Mouse (Mus musculus): ENCODE results near the gene Fjx1.

Fjx1 gene

DNA sequence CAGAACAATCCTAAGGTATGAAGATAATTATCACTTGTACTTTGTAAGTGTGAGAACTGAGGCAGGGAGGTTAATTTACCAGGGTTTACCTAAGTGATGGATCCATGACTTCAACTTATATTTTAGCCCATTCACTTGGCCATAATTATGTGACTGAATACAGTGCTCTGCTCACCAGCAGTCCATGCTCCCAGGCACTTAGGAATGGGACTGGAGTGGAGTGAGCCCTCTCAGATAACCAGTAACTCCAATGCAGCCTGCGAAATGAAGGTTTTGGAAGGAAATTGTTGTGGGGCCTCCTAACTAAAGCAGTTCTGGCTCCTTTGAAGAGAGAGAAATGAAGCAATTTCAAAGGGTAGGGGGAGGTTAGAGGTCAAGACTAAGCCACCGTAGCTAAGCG is 25.9 kb downstream of the Fjx1 start:
- DNase-seq (ENCODE audit: low spot score), result no peak

DNA sequence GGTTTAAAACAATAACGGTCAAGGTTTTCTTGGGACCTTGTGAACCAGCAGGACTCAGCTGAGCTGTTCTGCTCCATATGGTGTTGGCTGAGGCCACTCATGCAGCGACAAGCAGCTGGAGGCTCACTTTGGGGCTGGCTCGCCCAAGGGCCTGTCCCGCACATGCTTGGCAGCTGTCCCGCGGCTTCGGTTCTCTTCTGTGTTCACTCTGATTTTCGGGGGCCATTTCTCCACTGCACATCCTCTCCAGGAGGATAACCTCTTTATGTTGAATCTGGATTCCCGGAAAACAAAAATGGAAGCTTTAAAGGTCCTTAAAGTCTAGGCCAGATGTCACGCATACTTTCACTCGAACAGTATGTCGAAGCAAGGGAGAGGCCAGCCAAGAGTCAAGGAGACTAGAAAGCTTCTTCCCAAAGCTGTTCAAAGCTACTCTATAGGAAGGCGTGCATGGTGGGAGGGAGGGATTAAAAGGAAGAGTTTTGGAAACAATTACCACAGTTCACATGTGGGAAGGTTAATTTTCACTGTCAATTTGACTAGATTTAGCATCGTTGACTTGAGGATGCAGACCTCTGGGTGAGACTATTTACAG is 36.1 kb downstream of the Fjx1 start:
- no peak for DNase-seq (ENCODE audit: low spot score)

DNA sequence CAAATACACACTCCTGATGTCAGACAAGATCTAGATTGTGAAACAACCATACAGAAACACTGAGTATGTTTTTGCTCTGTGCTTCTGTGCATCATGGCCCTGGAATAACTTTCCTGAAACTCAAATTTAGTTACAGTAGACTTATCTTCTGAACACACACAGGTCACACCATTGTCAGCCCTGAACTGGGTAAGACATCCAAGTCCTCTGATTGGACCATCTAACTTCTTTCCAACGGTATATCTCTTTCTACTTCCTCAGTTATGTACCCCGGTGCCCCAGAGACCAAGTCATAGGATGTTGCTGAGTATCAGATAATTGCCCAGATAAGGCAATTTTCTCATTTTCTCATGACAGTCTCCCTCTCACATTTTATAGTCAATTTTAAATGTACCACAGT is 39.6 kb downstream of the Fjx1 start:
- no peak for DNase-seq (ENCODE audit: low spot score)

DNA sequence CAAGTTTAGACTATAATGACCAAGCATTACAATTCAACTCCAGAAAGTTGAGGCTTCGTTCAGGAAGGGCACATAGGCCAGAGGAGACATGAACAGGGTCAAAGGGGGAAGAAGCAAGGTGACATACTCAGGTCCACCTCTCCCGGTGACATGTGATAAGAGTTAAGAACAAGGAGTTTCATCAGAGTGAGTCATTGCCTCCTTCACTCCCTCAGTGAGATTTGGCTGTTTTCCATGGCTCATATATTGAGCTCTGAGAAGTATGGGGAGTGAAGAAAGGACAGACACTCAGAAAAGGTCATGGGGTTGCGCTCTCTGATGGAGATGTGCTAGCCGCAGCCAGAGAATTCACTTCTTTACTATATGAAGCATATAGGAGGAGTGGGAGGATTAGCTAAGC is 41.7 kb downstream of the Fjx1 start:
- no peak for DNase-seq (ENCODE audit: low spot score)

DNA sequence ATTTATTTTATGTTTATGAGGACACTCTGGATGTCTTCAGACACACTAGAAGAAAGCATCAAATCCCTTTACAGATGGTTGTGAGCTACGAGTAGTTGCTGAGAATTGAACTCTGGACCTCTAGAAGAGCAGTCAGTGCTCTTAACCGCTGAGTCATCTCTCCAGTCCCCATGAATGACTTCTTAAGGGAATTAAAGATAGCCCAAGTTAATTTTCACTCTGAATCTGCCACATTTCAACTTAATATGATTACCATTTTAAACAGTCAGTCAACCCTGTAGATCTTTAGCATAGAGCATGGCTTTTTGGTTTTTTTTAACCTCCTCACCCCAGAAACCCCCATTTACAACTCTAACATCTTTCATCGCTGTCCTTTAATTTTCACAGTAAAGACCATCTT is 42.6 kb downstream of the Fjx1 start:
- no peak for DNase-seq (ENCODE audit: low spot score)

DNA sequence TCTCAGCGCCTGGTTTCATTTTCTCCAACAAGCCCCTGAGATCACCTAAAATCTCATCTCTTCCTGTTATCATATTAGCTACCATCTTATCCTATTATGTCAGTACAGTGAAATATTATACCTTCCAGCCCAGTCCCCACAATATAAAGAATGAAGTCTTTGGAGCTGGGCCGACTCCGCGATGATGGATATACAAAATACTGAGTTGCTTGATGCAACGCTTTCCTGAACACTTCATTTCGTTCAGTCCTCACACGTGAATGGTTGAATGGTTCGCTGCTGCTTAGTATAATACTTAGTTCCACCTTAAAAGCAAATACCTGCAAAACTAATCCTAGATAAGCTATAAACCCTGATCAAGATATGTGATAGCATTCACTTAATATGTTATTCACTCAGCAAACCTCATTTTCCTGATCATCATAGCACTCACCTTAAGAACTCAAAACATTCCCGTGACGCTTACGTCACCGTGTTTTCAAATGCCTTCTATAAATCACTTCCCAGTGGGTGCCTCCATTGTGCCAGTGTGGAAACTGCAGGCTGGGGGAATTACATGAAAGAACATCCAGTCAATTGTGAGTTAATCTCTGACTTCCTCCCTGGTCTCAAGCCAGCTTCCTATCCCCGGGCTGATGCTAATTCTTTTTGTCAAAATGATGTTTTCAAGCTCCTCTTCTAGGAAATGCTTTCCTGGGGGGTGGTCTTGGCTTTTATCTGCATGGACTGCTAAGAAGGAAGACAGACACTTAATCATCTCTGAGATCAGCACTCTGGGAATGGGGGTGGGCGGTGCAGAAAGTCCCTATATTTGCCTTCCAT is 44.7 kb downstream of the Fjx1 start, which contains the start of gene Trim44:
Trim44 (minus strand) TSS at position 466 of the 822 bp plus-strand sequence.
- no peak for DNase-seq (ENCODE audit: low spot score)

DNA sequence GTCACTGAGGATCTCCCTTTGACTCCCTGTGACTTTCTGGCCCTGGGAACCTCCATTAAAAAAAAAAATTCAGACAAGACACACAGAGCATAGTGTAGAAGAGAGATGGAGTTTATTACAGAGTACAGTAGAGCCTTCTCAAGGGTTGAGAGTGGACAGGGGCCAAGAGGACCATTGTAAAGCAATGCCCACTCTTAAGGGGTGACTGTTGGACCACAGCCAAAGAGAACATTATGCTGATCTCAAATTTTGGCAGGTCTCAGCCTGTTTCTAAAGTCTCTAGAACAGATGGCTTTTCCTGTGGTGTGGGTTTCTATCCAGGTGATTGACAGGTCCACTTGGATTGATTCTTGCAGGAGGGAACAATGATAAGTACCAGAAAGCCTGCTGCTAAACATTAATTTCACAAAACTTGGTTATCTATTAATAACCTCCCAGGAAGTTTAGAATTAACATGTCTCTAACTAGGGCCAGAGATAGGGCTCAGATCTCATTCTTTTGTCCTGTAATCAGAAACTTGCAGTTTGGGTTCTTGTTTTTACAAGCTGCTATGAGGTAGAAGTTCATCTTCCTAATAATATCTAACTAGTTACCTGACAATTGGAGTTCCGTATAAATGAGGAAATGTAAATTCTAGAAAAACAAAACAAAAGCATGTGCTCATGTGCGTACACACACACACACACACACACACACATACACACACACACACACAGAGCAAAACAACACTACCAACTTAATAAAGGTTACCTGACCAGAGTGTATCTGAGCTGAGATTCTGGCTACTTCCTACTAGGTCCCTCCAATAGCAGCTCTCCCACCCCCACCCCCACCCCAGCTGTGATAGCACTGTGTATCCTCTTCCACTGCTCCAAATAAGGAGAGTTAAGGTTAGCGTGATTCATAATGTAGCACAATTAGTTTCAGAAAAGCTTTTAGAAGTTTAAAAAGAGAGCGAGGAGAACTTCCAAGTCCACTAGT is 45.7 kb downstream of the Fjx1 start:
- DNase-seq (ENCODE audit: low spot score), result no peak

DNA sequence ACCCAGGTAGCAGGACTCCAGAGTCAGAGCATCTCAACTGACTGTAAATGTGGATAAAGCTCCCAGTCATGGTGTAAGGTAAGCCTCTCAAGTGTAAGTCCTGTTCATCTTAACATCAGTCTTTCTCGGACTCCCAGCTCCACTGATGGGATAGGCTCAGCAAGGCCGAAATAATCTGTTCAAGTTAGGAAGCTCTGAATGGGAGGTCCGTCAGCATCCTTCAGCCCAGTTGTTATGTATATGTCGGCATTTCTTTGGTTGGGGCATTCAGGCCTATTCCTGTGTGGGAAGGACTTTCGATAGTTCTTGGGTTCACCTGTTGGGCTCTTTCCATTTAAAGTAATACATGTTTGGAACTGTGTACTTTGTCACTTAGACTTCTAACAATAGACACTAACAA is 48.3 kb downstream of the Fjx1 start:
- DNase-seq (ENCODE audit: low spot score), result no peak

DNA sequence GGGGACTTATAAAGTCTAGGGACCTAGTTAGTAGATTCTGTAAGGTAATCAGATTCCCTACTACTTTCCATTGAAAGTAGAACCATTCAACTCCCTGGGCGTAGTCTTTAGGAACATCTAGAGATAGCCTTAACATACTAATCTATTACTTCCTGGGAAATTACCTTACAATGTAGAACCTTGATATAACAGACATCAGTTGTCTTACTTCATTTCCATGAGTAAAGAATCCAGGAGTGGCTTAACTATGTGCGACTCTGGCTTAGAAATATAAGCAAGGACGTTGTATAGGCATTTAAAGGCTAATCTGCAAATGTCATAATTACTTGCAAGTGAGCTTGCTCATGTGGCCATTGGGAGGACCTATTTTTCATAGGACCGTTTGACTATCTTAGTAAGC is 49.0 kb downstream of the Fjx1 start:
- no peak for DNase-seq (ENCODE audit: low spot score)

DNA sequence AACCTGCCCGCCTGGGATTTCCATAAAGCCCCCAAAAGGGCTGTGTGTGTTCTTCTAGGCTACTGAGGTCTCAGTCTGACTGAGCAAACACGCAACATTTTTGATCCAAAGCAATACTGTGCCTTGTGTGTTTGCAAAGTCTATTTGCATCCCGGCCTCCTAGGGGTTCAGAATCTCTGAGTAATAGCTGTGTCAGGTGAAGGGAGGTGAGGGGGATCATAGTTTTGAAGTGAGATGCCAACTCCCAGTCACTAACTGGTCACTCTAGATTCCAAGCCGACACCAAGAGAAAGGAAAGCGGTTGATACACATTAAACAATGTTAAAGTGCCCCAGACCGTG is 51.0 kb downstream of the Fjx1 start:
- DNase-seq (ENCODE audit: low spot score), result no peak

DNA sequence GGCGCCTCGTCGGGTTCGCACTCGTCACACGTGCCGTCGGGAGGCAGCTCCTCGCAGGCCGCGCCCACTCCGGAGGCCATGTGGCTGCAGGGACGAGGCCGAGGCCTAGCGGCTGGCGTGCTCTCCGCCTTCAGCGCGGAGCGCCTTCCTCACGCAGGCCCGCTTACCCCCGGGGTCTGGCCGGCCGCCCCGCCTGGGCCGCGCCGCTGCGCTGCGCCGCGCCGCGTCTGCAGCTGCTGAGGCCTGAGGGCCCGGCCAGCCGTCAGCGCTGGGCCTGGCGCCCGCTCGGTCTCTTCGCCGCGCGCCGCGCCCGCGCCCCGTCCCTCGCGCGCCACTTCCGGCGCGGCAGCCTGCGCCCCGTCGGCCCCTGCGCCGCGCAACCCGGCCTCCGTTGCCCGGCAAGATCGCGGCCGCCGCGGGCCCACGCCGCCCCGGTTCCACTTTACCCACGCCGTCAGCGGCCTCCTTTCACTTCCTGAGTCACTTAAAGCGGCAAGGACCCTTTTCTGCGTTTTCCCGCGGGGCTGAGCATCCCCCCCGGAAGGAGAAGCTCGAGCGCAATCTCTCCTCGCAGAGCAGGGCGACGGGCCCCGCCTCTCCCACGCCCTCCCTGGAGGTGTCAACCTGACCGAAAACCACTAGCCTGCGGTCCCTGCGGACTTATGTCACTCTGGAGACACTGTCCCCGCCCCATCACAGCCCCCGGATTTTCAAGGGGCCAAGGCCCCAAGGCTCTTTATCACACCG is 51.5 kb downstream of the Fjx1 start:
- peak; percentile 65 for DNase-seq (ENCODE audit: low spot score)

DNA sequence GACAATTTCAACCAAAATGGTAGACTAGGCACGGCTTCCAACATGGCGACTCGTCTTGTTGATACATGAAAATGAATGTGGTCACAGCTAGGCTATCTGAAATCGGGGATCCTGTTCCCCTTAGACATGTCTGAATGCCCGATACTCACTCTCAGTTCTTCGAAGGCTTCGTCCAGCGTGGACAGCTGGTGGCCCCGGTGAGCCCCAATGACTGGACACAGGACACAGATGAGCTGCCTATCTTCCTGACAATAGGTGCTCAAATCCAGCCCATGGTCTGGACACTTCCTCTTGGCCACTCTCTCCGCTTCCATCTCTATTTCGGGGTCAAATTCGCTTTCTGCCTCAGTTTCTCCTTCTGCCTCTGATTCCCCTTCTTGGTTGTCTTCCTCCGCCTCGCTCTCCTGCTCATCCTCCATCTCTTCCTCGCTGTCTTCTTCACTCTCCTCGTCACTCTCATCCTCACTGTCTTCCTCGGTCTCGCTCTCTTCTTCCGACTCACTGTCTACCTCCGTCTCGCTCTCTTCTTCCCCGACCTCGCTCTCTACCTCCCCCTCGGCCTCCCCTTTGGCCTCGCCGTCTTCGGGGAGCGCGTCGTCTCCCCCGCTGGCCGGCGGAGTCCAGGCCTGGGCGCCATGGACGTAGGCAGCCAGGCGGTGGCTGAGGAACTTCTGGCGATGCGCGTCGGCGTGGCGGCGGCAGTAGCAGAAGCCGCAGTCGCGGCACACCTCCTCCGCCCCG is 52.3 kb downstream of the Fjx1 start:
- DNase-seq (ENCODE audit: low spot score), result no peak

All from ovary, postnatal 14 days (tissue).